Mouse (Mus musculus) testis, postnatal 14 days (tissue): ENCODE measurements around the gene Gm13279.
"Not testable (repeated sequence)": the region's sequence is repeated elsewhere in the genome, so short reads cannot be mapped to it uniquely, and the experiment has no call there.

Experiments
- DNase-seq: peaks from one replicate; pipeline ENCODE4 v3.0.0; 2021; ENCODE audit warnings: low spot score

Gene Gm13279

GRCm38 (mm10) chr4:88793936-88794675 lies 3.1 kb upstream of the Gm13279 start, which contains the start of gene Gm13275:
TSS of gene Gm13275 (plus strand) at chr4:88794487.
- DNase-seq: peak; percentile 60

GRCm38 (mm10) chr4:88799365-88799764 lies 2.2 kb downstream of the Gm13279 start, which contains the start of gene Gm13285:
TSS of gene Gm13285 (plus strand) at chr4:88799665.
- DNase-seq: not testable (repeated sequence)

- DNase-seq: not testable (repeated sequence)
Observed at GRCm38 (mm10) chr4:88802954-88803353, 5.8 kb downstream of the Gm13279 start, which contains the start of gene Gm13287. TSS of gene Gm13287 (plus strand) at chr4:88803254.

- DNase-seq: not testable (repeated sequence)
Observed at GRCm38 (mm10) chr4:88805231-88805630, 8.0 kb downstream of the Gm13279 start, which contains the start of gene Gm13288. TSS of gene Gm13288 (plus strand) at chr4:88805531.

GRCm38 (mm10) chr4:88805761-88806160 lies 8.6 kb downstream of the Gm13279 start:
- not testable (repeated sequence) for DNase-seq

- no peak for DNase-seq
Observed at GRCm38 (mm10) chr4:88815928-88816327, 18.7 kb downstream of the Gm13279 start, which contains the start of gene Ifna7. TSS of gene Ifna7 (plus strand) at chr4:88816228.

- no peak for DNase-seq
Observed at GRCm38 (mm10) chr4:88819659-88820058, 22.5 kb downstream of the Gm13279 start, which contains the start of gene Ifna11. TSS of gene Ifna11 (plus strand) at chr4:88819959.

GRCm38 (mm10) chr4:88822995-88823394 lies 25.8 kb downstream of the Gm13279 start:
- no peak for DNase-seq

- not testable (repeated sequence) for DNase-seq
Observed at GRCm38 (mm10) chr4:88827116-88827515, 29.9 kb downstream of the Gm13279 start, which contains the start of gene Ifna6. TSS of gene Ifna6 (plus strand) at chr4:88827416.

- no peak for DNase-seq
Observed at GRCm38 (mm10) chr4:88830523-88830922, 33.3 kb downstream of the Gm13279 start.

- DNase-seq: not testable (repeated sequence)
Observed at GRCm38 (mm10) chr4:88835225-88835624, 38.0 kb downstream of the Gm13279 start, which contains the start of gene Ifna5. TSS of gene Ifna5 (plus strand) at chr4:88835525.

- no peak for DNase-seq
Observed at GRCm38 (mm10) chr4:88838828-88839227, 41.6 kb downstream of the Gm13279 start.

GRCm38 (mm10) chr4:88840058-88840457 lies 42.9 kb downstream of the Gm13279 start:
- no peak for DNase-seq

- DNase-seq: no peak
Observed at GRCm38 (mm10) chr4:88841438-88841911, 44.3 kb downstream of the Gm13279 start, which contains the start of gene Ifna4. TSS of gene Ifna4 (plus strand) at chr4:88841861.

- DNase-seq: no peak
Observed at GRCm38 (mm10) chr4:88845334-88845733, 48.1 kb downstream of the Gm13279 start.
